Mouse (Mus musculus) ES-E14 (cell line): ENCODE data around the gene Zfp697.

Source experiments
- CHD2 ChIP-seq: IDR thresholded peaks from 2 replicates; pipeline ENCODE4 v1.6.1; 2014; ENCODE audit warnings: mild to moderate bottlenecking, low read depth, low read length, inconsistent platforms
- HCFC1 ChIP-seq: IDR thresholded peaks from 2 replicates; pipeline ENCODE4 v1.6.1; 2012; ENCODE audit warnings: low read length, inconsistent platforms, borderline replicate concordance; ENCODE audit not compliant: insufficient read depth
- MAFK ChIP-seq: IDR thresholded peaks from 2 replicates; pipeline ENCODE4 v1.6.1; 2014; ENCODE audit warnings: mild to moderate bottlenecking, low read depth, low read length, inconsistent platforms; ENCODE audit not compliant: insufficient read depth
- ZC3H11A ChIP-seq: IDR thresholded peaks from 2 replicates; pipeline ENCODE4 v1.6.1; 2012; ENCODE audit warnings: low read depth, mild to moderate bottlenecking, inconsistent platforms, low read length, borderline replicate concordance
- ZNF384 ChIP-seq: IDR thresholded peaks from 2 replicates; pipeline ENCODE4 v1.6.1; 2012; ENCODE audit warnings: low read depth, low read length, inconsistent platforms

DNA sequence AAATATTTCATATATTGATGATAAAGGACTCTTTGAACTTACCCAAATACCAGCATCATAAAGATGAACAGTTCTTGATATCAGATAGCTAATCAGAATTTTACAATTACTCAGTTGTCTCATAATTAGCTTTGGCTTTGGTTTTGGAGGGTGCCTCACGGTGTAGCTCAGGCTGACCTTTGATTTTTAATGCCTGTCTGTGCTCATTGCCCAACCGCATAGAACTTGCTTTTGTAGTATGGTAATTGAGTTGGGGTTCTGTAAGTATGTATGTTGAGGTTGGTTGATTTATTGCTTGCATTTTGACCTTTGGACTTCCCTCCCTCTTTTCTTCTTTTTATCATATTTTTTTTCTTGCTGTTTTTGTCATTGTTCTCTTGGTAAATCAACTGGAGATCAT lies 31.5 kb downstream of the Zfp697 start:
- TF ChIP-seq HCFC1 = no peak
- no peak for TF ChIP-seq MAFK
- no peak for TF ChIP-seq ZNF384
- no peak for TF ChIP-seq CHD2
- TF ChIP-seq ZC3H11A = no peak
